Comparison of ENCODE assay signal across 9 mouse cellular contexts in genomic region chr4:155785819-155786218, GRCm38 (mm10). TPM values are rescaled to one million over a fixed set of nuclear protein-coding genes. Genes with fewer than 3 reads are reported as not detected.
DNase-seq lines count a peak whose midpoint lies in the region; ATAC-seq and TF ChIP-seq lines count a peak whose summit lies in the region.
"Had no signal": no experiment of that assay in that cellular context is flagged by ENCODE, and none has a peak within 500 bp of the region (broad histone marks: within the 10 kb centered on the region; RNA-seq: fewer than 3 reads in every experiment).

TSS of gene Tmem88b (minus strand) at chr4:155785874.

- H3K4me3 ChIP-seq in heart, embryonic 11.5 days (ENCODE audit: low read depth, low read length) = peak within 1 kb of the TSS; percentile 57
- no peak within 1 kb of the TSS for H3K4me3 ChIP-seq in ES-Bruce4 (ENCODE audit: low read depth, low read length)
- peak within 1 kb of the TSS; percentile 81 for H3K4me3 ChIP-seq in forebrain, embryonic 15.5 days
- H3K4me3 ChIP-seq in liver, embryonic 13.5 days (replicated peaks) = peak within 1 kb of the TSS; percentile 64; the same call in 1 of the 2 replicates

- TF ChIP-seq POLR2A in ES-Bruce4 (IDR thresholded peaks at IDR 0.05; ENCODE audit: insufficient read depth, low read length) = no peak

- H3K9me3 ChIP-seq in heart, embryonic 11.5 days (replicated peaks; ENCODE audit: control insufficient read depth, low read length) = no peaks in the 10 kb centered on the region
- no peaks in the 10 kb centered on the region for H3K9me3 ChIP-seq in ES-Bruce4 (replicated peaks; ENCODE audit: control insufficient read depth, insufficient read depth, low read length, poor library complexity, severe bottlenecking)
- H3K9me3 ChIP-seq in forebrain, embryonic 15.5 days = no peaks in the 10 kb centered on the region
- H3K9me3 ChIP-seq in liver, embryonic 13.5 days (replicated peaks) = no peaks in the 10 kb centered on the region

- TF ChIP-seq CTCF in ES-Bruce4 (IDR thresholded peaks at IDR 0.05; ENCODE audit: low read depth, low read length) = no peak

- TF ChIP-seq EP300 in ES-Bruce4 (IDR thresholded peaks at IDR 0.05; ENCODE audit: insufficient read depth, low read depth, low read length) = no peak

- H3K27ac ChIP-seq in heart, embryonic 11.5 days (ENCODE audit: low read depth, low read length) = peak within 1 kb of the TSS; percentile 70
- no peak within 1 kb of the TSS for H3K27ac ChIP-seq in ES-Bruce4 (ENCODE audit: insufficient read depth, low read length)
- H3K27ac ChIP-seq in forebrain, embryonic 15.5 days (replicated peaks) = no peak within 1 kb of the TSS
- no peak within 1 kb of the TSS; the same call in 1 of the 2 replicates for H3K27ac ChIP-seq in liver, embryonic 13.5 days

- WGBS in heart, embryonic 11.5 days (ENCODE audit: insufficient replicate concordance) = 36% methylated on average over 5 of the region's 5 CpGs
- WGBS in forebrain, embryonic 15.5 days = 56% methylated on average over 5 of the region's 5 CpGs
- WGBS in liver, embryonic 13.5 days (ENCODE audit: insufficient replicate concordance) = 57% methylated on average over 5 of the region's 5 CpGs

- H3K9ac ChIP-seq in heart, embryonic 11.5 days (ENCODE audit: low read depth, low read length) = peak within 1 kb of the TSS; percentile 58
- H3K9ac ChIP-seq in ES-Bruce4 (ENCODE audit: low read depth, poor library complexity, severe bottlenecking) = peak within 1 kb of the TSS; percentile 59; the same call in 1 of the 2 replicates
- peak within 1 kb of the TSS; percentile 94; the same call in 1 of the 2 replicates for H3K9ac ChIP-seq in forebrain, embryonic 15.5 days (replicated peaks)
- peak within 1 kb of the TSS; percentile 75; the same call in 1 of the 2 replicates for H3K9ac ChIP-seq in liver, embryonic 13.5 days

- no peak for DNase-seq in heart, adult 18-20 months
- no peak for DNase-seq in liver, embryonic 13.5 days
- DNase-seq in cerebellum, adult 9-11 months = no peak
- DNase-seq in adrenal gland, postnatal 25 days = no peak
- no peak for DNase-seq in frontal cortex, postnatal 10 days (ENCODE audit: low spot score in 2 of 2)

- peak within 1 kb of the TSS; percentile 84 for H3K4me2 ChIP-seq in heart, embryonic 11.5 days
- peak within 1 kb of the TSS; percentile 89 for H3K4me2 ChIP-seq in forebrain, embryonic 15.5 days (replicated peaks)
- H3K4me2 ChIP-seq in liver, embryonic 13.5 days = peak within 1 kb of the TSS; percentile 86

- no peak for ATAC-seq in heart, embryonic 11.5 days (replicated peaks; ENCODE audit: insufficient number of reproducible peaks, low FRiP score, low TSS enrichment)
- no peak for ATAC-seq in forebrain, embryonic 15.5 days (replicated peaks)
- ATAC-seq in liver, embryonic 13.5 days (ENCODE audit: low read depth) = no peak
- ATAC-seq: Patski had no signal

- H3K4me1 ChIP-seq in heart, embryonic 11.5 days (ENCODE audit: control insufficient read depth, insufficient read depth, low read length) = peaks cover 15% of the 10 kb centered on the region
- no peaks in the 10 kb centered on the region for H3K4me1 ChIP-seq in ES-Bruce4 (ENCODE audit: control insufficient read depth, insufficient read depth, low read length)
- peaks cover 15% of the 10 kb centered on the region for H3K4me1 ChIP-seq in forebrain, embryonic 15.5 days
- H3K4me1 ChIP-seq in liver, embryonic 13.5 days (replicated peaks) = peaks cover 49% of the 10 kb centered on the region

- no peaks in the 10 kb centered on the region for H3K36me3 ChIP-seq in heart, embryonic 11.5 days (ENCODE audit: control insufficient read depth, insufficient read depth, low read length)
- H3K36me3 ChIP-seq in ES-Bruce4 (ENCODE audit: control insufficient read depth, insufficient read depth, low read length, poor library complexity, severe bottlenecking) = no peaks in the 10 kb centered on the region
- no peaks in the 10 kb centered on the region for H3K36me3 ChIP-seq in forebrain, embryonic 15.5 days
- no peaks in the 10 kb centered on the region for H3K36me3 ChIP-seq in liver, embryonic 13.5 days

- H3K27me3 ChIP-seq in heart, embryonic 11.5 days (ENCODE audit: control insufficient read depth, insufficient read depth, low read length) = no peaks in the 10 kb centered on the region
- H3K27me3 ChIP-seq in ES-Bruce4 (ENCODE audit: control insufficient read depth, insufficient read depth, low read length, poor library complexity, severe bottlenecking) = no peaks in the 10 kb centered on the region
- no peaks in the 10 kb centered on the region for H3K27me3 ChIP-seq in forebrain, embryonic 15.5 days
- peaks cover 24% of the 10 kb centered on the region for H3K27me3 ChIP-seq in liver, embryonic 13.5 days
- H3K27me3 ChIP-seq: Patski had no signal

RNA-seq across cellular contexts. Expression of gene Tmem88b, which starts in this region (rescaled TPM):
- polyA plus RNA-seq in heart, embryonic 11.5 days (2014; fragmentation: Nextera tagmentation; extraction: Ambion mirVana) = 3.0 and 3.2 TPM in 2 replicates
- total RNA-seq in heart, adult 18-20 months (2021) = under 1 TPM; 0.42 to 0.85 TPM
- polyA plus RNA-seq in ES-Bruce4 (2011; ENCODE audit: insufficient read depth, insufficient read length, low read depth, missing spikeins) = 0.26 and 0.40 TPM in 2 replicates
- 0.29 and 0.60 TPM in 2 replicates for polyA plus RNA-seq in forebrain, embryonic 15.5 days (2015; fragmentation: Nextera tagmentation; extraction: Ambion mirVana)
- polyA plus RNA-seq in liver, embryonic 13.5 days (2015; fragmentation: Nextera tagmentation; extraction: Ambion mirVana) = 0.08 and 0.14 TPM in 2 replicates
- total RNA-seq in adrenal gland, postnatal 25 days (2021) = 0.79 and 1.2 TPM in 2 replicates
